ENCODE assay signal across 20 mouse cellular contexts in the genomic region with DNA sequence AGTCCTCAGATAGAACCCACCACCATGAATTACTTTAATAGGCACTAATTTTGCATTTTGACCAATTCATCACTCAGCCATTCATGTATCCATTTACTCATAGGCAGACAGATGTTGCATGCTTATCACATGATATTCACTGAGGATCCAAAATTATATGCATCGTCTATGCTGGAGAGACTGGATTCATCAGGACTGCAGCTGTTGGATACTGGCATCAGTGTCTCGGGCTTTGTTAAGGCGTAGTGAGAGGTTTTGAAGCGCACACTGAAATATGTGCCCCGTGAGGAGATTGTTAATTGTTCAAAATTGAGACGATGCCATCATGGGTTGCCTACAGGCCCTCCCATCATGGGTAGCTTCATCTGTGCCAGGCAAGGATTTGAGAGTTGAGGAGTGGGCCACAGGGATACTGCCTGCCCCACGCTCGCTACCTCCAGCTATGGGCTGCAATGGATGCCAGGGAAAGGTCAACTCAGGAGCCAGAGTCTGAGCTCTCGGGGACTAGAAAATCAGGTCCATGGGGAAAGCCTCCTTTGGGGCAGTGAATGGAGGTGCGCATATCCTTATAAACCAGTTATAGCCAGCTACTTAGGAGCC. TPM values are rescaled to one million over a fixed set of nuclear protein-coding genes. Genes with fewer than 3 reads are reported as not detected.
DNase-seq lines count a peak whose midpoint lies in the region; ATAC-seq and TF ChIP-seq lines count a peak whose summit lies in the region.
"Had no signal": no experiment of that assay in that cellular context is flagged by ENCODE, and none has a peak within 500 bp of the region (broad histone marks: within the 10 kb centered on the region; RNA-seq: fewer than 3 reads in every experiment).

No protein-coding gene starts in this region.

- no peak overlapping the region for H3K27ac ChIP-seq in kidney, embryonic 16.5 days (ENCODE audit: low read length)
- peak overlapping the region; percentile 68 for H3K27ac ChIP-seq in forebrain, embryonic 14.5 days (ENCODE audit: low read depth, low read length)
- H3K27ac ChIP-seq in forebrain, embryonic 16.5 days (ENCODE audit: low read length), result peak overlapping the region; percentile 79
- no peak overlapping the region for H3K27ac ChIP-seq in midbrain, postnatal 0 days (ENCODE audit: low read depth, low read length)
- H3K27ac ChIP-seq: embryonic facial prominence, embryonic 15.5 days; heart, embryonic 10.5 days; limb, embryonic 13.5 days; liver, embryonic 15.5 days had no signal

- no peak overlapping the region for H3K4me3 ChIP-seq in kidney, embryonic 16.5 days (ENCODE audit: low read length)
- H3K4me3 ChIP-seq in forebrain, embryonic 14.5 days (ENCODE audit: low read depth, low read length), result no peak overlapping the region
- no peak overlapping the region for H3K4me3 ChIP-seq in forebrain, embryonic 16.5 days (replicated peaks; ENCODE audit: low read length)
- H3K4me3 ChIP-seq in midbrain, postnatal 0 days (ENCODE audit: low read depth, low read length), result no peak overlapping the region
- H3K4me3 ChIP-seq: embryonic facial prominence, embryonic 15.5 days; heart, embryonic 10.5 days; limb, embryonic 13.5 days; liver, embryonic 15.5 days; megakaryocyte, embryonic 14.5 days; myocyte had no signal

- H3K36me3 ChIP-seq in kidney, embryonic 16.5 days (ENCODE audit: insufficient read depth, low read length), result no peaks in the 10 kb centered on the region
- no peaks in the 10 kb centered on the region for H3K36me3 ChIP-seq in forebrain, embryonic 14.5 days (ENCODE audit: control insufficient read depth, insufficient read depth, low read length)
- H3K36me3 ChIP-seq in forebrain, embryonic 16.5 days (ENCODE audit: control insufficient read depth, insufficient read depth), result no peaks in the 10 kb centered on the region
- no peaks in the 10 kb centered on the region for H3K36me3 ChIP-seq in midbrain, postnatal 0 days (ENCODE audit: insufficient read depth, low read length)
- H3K36me3 ChIP-seq: embryonic facial prominence, embryonic 15.5 days; heart, embryonic 10.5 days; limb, embryonic 13.5 days; liver, embryonic 15.5 days had no signal

- no peaks in the 10 kb centered on the region for H3K27me3 ChIP-seq in kidney, embryonic 16.5 days (ENCODE audit: insufficient read depth, low read length)
- no peaks in the 10 kb centered on the region for H3K27me3 ChIP-seq in forebrain, embryonic 14.5 days (replicated peaks; ENCODE audit: control insufficient read depth, insufficient read depth, low read length)
- H3K27me3 ChIP-seq in forebrain, embryonic 16.5 days (replicated peaks; ENCODE audit: control insufficient read depth, insufficient read depth, low read length), result no peaks in the 10 kb centered on the region
- H3K27me3 ChIP-seq in midbrain, postnatal 0 days (ENCODE audit: insufficient read depth, low read length), result no peaks in the 10 kb centered on the region
- H3K27me3 ChIP-seq: embryonic facial prominence, embryonic 15.5 days; limb, embryonic 13.5 days; liver, embryonic 15.5 days had no signal

- 90% methylated on average over 10 of the region's 10 CpGs for WGBS in kidney, embryonic 16.5 days
- WGBS in forebrain, embryonic 14.5 days, result 83% methylated on average over 10 of the region's 10 CpGs
- WGBS in forebrain, embryonic 16.5 days, result 70% methylated on average over 10 of the region's 10 CpGs
- WGBS in midbrain, postnatal 0 days, result 78% methylated on average over 10 of the region's 10 CpGs

- no peak overlapping the region for H3K9ac ChIP-seq in kidney, embryonic 16.5 days (replicated peaks; ENCODE audit: low read length)
- no peak overlapping the region for H3K9ac ChIP-seq in forebrain, embryonic 14.5 days (ENCODE audit: low read length)
- no peak overlapping the region for H3K9ac ChIP-seq in forebrain, embryonic 16.5 days (replicated peaks; ENCODE audit: low read depth, low read length)
- H3K9ac ChIP-seq in midbrain, postnatal 0 days (replicated peaks; ENCODE audit: low read length, poor library complexity, severe bottlenecking), result no peak overlapping the region
- H3K9ac ChIP-seq: embryonic facial prominence, embryonic 15.5 days; limb, embryonic 13.5 days; liver, embryonic 15.5 days had no signal

- H3K4me1 ChIP-seq in kidney, embryonic 16.5 days (ENCODE audit: insufficient read depth, low read length), result peaks cover 9% of the 10 kb centered on the region; the same call in 1 of the 2 replicates
- H3K4me1 ChIP-seq in forebrain, embryonic 14.5 days (ENCODE audit: control insufficient read depth, insufficient read depth, low read length), result peaks cover under 1% of the 10 kb centered on the region; the same call in 1 of the 2 replicates
- peaks cover 15% of the 10 kb centered on the region for H3K4me1 ChIP-seq in forebrain, embryonic 16.5 days (replicated peaks; ENCODE audit: control insufficient read depth, insufficient read depth, low read length)
- 0 out of 2 replicates have a peak, but pooled peaks cover 3% of the 10 kb centered on the region for H3K4me1 ChIP-seq in midbrain, postnatal 0 days (ENCODE audit: insufficient read depth, low read length)
- H3K4me1 ChIP-seq: embryonic facial prominence, embryonic 15.5 days; liver, embryonic 15.5 days; megakaryocyte, embryonic 14.5 days had no signal

- TF ChIP-seq CTCF in midbrain, postnatal 0 days (IDR thresholded peaks at IDR 0.05), result no peak

- DNase-seq in kidney, adult 18-20 months, result no peak
- DNase-seq in forebrain, embryonic 14.5 days (ENCODE audit: low spot score), result peak; percentile 58
- DNase-seq in midbrain, postnatal 0 days (ENCODE audit: low spot score), result peak; percentile 35
- DNase-seq in gastrocnemius, postnatal 10 days, result no peak
- no peak for DNase-seq in lung, postnatal 4 days
- DNase-seq: adrenal gland, postnatal 25 days; cerebellum, adult 2 months; gastrocnemius, postnatal 36 days; heart, postnatal 10 days; lung, postnatal 10 days; right cerebral cortex, postnatal 25 days; thymus, postnatal 14 days had no signal

- no peak overlapping the region for H3K4me2 ChIP-seq in kidney, embryonic 16.5 days (replicated peaks; ENCODE audit: low read depth, low read length)
- H3K4me2 ChIP-seq in forebrain, embryonic 14.5 days (ENCODE audit: low read length), result no peak overlapping the region
- no peak overlapping the region for H3K4me2 ChIP-seq in forebrain, embryonic 16.5 days (ENCODE audit: low read length)
- H3K4me2 ChIP-seq in midbrain, postnatal 0 days (ENCODE audit: low read depth, low read length, poor library complexity, severe bottlenecking), result no peak overlapping the region
- H3K4me2 ChIP-seq: embryonic facial prominence, embryonic 15.5 days; limb, embryonic 13.5 days; liver, embryonic 15.5 days had no signal

- ATAC-seq in kidney, embryonic 16.5 days (ENCODE audit: low FRiP score, low TSS enrichment), result peak; percentile 19; the same call in 1 of the 2 replicates
- peak; percentile 81 for ATAC-seq in forebrain, embryonic 14.5 days
- ATAC-seq in forebrain, embryonic 16.5 days, result peak; percentile 89
- no peak for ATAC-seq in midbrain, postnatal 0 days (ENCODE audit: low FRiP score)

- no peaks in the 10 kb centered on the region for H3K9me3 ChIP-seq in kidney, embryonic 16.5 days (ENCODE audit: low read length)
- H3K9me3 ChIP-seq in forebrain, embryonic 14.5 days (replicated peaks; ENCODE audit: control insufficient read depth, low read length), result no peaks in the 10 kb centered on the region
- no peaks in the 10 kb centered on the region for H3K9me3 ChIP-seq in forebrain, embryonic 16.5 days (ENCODE audit: control insufficient read depth, low read length)
- H3K9me3 ChIP-seq in midbrain, postnatal 0 days (ENCODE audit: low read length), result no peaks in the 10 kb centered on the region
- H3K9me3 ChIP-seq: embryonic facial prominence, embryonic 15.5 days; heart, embryonic 10.5 days; limb, embryonic 13.5 days; liver, embryonic 15.5 days; megakaryocyte, embryonic 14.5 days had no signal

RNA-seq across cellular contexts. Expression of gene Gm10645, which starts 21.5 kb away (rescaled TPM):
- polyA plus RNA-seq in kidney, embryonic 16.5 days (2015; fragmentation: Nextera tagmentation; extraction: Ambion mirVana), result 0.86 and 1.7 TPM in 2 replicates
- polyA plus RNA-seq in forebrain, embryonic 14.5 days (2014; fragmentation: Nextera tagmentation; extraction: Ambion mirVana), result 7.9 and 8.2 TPM in 2 replicates
- 5.4 and 8.0 TPM in 2 replicates for polyA plus RNA-seq in forebrain, embryonic 16.5 days (2015; fragmentation: Nextera tagmentation; extraction: Ambion mirVana)
- 2.1 and 3.3 TPM in 2 replicates for total RNA-seq in midbrain, postnatal 0 days (2014; rRNA removed)
- polyA plus RNA-seq in midbrain, postnatal 0 days (2015; fragmentation: Nextera tagmentation; extraction: Ambion mirVana), result 7.4 and 11.1 TPM in 2 replicates
- total RNA-seq in gastrocnemius, postnatal 10 days (2021), result under 1 TPM in 1 of 2 experiments, not detected in 1; 0.32 TPM
- total RNA-seq: adrenal gland, postnatal 25 days; gastrocnemius, postnatal 36 days had no signal

RNA-seq across cellular contexts. Expression of gene Tbc1d9, which starts 22.3 kb away (rescaled TPM):
- 2.3 TPM in 2 replicates for polyA plus RNA-seq in kidney, embryonic 16.5 days (2015; fragmentation: Nextera tagmentation; extraction: Ambion mirVana)
- 16.6 and 18.8 TPM in 2 replicates for polyA plus RNA-seq in forebrain, embryonic 14.5 days (2014; fragmentation: Nextera tagmentation; extraction: Ambion mirVana)
- polyA plus RNA-seq in forebrain, embryonic 16.5 days (2015; fragmentation: Nextera tagmentation; extraction: Ambion mirVana), result 14.4 and 15.1 TPM in 2 replicates
- 128 and 135 TPM in 2 replicates for total RNA-seq in midbrain, postnatal 0 days (2014; rRNA removed)
- polyA plus RNA-seq in midbrain, postnatal 0 days (2015; fragmentation: Nextera tagmentation; extraction: Ambion mirVana), result 16.7 and 18.6 TPM in 2 replicates
- total RNA-seq in gastrocnemius, postnatal 10 days (2021), result 1 to 10 TPM; 2.4 to 3.3 TPM

Comparison
In these comparisons a context has a peak if more than half of its experiments do, and no peak if none do; other contexts are left out.
1. H3K27ac ChIP-seq: peak in forebrain, embryonic 14.5 days (single experiment) and forebrain, embryonic 16.5 days (single experiment); none in kidney, embryonic 16.5 days (single experiment) and midbrain, postnatal 0 days (single experiment).
2. DNase-seq: peak in forebrain, embryonic 14.5 days (single experiment) and midbrain, postnatal 0 days (single experiment); none in kidney, adult 18-20 months (single experiment), gastrocnemius, postnatal 10 days (single experiment) and lung, postnatal 4 days (0 of 2).